Mouse (Mus musculus) testis, postnatal 10 days (tissue): ENCODE data around the gene Yif1a.
"Not testable (repeated sequence)": the region's sequence is repeated elsewhere in the genome, so short reads cannot be mapped to it uniquely, and the experiment has no call there.

Experiments used
- DNase-seq: peaks from one replicate; pipeline ENCODE4 v3.0.0; 2021; ENCODE audit warnings: low spot score

Gene Yif1a

GRCm38 (mm10) chr19:5085145-5085863 lies 3.0 kb upstream of the Yif1a start, which contains the start of gene Tmem151a:
Tmem151a (minus strand) TSS chr19:5085531.
- DNase-seq: peak; percentile 58

- not testable (repeated sequence) for DNase-seq
These were observed 1.8 kb upstream of the Yif1a start for GRCm38 (mm10) chr19:5086533-5086932.

GRCm38 (mm10) chr19:5089324-5089723 lies 986 bp downstream of the Yif1a start:
- peak; percentile 43 for DNase-seq

GRCm38 (mm10) chr19:5092083-5092482 lies 3.7 kb downstream of the Yif1a start:
- DNase-seq: no peak

- DNase-seq: no peak
These were observed 5.3 kb downstream of the Yif1a start for GRCm38 (mm10) chr19:5093481-5094242.

GRCm38 (mm10) chr19:5094243-5094632 lies 5.9 kb downstream of the Yif1a start:
- DNase-seq: peak; percentile 99

GRCm38 (mm10) chr19:5094746-5095417 lies 6.5 kb downstream of the Yif1a start:
- no peak for DNase-seq

- peak; percentile 43 for DNase-seq
These were observed 7.6 kb downstream of the Yif1a start for GRCm38 (mm10) chr19:5095887-5096474.

- no peak for DNase-seq
These were observed 9.4 kb downstream of the Yif1a start for GRCm38 (mm10) chr19:5097521-5098362.

GRCm38 (mm10) chr19:5098363-5099143 lies 10.2 kb downstream of the Yif1a start, which contains the start of gene Cnih2:
Cnih2 (minus strand) TSS chr19:5098521.
- DNase-seq: peak; percentile 82

- no peak for DNase-seq
These were observed 17.7 kb downstream of the Yif1a start for GRCm38 (mm10) chr19:5106074-5106473.

- peak; percentile 98 for DNase-seq
These were observed 18.4 kb downstream of the Yif1a start, which contains the start of gene Rab1b for GRCm38 (mm10) chr19:5106731-5107191. Rab1b (minus strand) TSS chr19:5107072.

GRCm38 (mm10) chr19:5107556-5108270 lies 19.4 kb downstream of the Yif1a start:
- no peak for DNase-seq

- peak; percentile 68 for DNase-seq
These were observed 19.9 kb downstream of the Yif1a start for GRCm38 (mm10) chr19:5108271-5108575.

- no peak for DNase-seq
These were observed 20.4 kb downstream of the Yif1a start for GRCm38 (mm10) chr19:5108702-5109101.

GRCm38 (mm10) chr19:5109659-5110453 lies 21.5 kb downstream of the Yif1a start:
- DNase-seq: peak; percentile 74

GRCm38 (mm10) chr19:5113783-5114182 lies 25.4 kb downstream of the Yif1a start:
- no peak for DNase-seq

- peak; percentile 95 for DNase-seq
These were observed 29.4 kb downstream of the Yif1a start for GRCm38 (mm10) chr19:5117494-5118383.
